ENCODE assay signal across 13 mouse cellular contexts in the genomic region with DNA sequence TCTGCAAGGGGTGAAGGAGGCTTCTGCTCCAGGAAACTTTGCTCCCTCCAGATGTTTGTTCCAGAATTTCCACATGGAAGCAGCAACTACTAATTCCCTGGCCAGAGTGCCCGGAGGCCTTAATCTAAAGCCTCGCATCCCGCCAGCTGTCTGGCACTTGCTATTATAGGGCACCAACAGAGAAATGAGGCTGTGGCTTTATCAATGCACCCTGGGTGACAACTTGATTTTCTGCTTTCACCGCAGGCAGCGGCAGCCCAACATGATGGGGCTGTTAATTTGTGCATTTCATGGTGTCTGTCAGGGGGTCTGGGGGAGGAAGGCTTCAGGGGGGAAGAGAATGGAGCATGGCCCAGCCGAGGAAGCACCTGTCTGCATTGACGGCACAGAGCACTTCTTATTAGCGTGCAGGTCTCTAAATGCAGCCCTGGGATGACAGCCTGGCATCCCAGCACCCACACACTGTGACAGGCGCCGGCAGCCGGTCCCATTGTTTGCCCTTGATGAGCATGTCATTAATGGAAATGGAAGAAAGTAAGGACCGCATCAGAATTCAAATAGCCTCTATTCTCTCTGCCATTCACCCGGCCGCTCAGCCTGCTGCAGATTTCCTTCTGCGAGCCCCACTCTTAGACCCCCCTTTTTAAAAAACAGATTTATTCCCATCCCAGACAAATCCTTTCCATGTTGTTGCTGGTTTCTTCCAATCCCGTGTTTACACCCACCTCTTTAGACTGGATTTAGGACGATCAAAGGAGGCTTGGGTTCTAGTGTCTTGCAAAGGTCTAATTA.
DNase-seq lines count a peak whose midpoint lies in the region; ATAC-seq and TF ChIP-seq lines count a peak whose summit lies in the region.
"Had no signal": no experiment of that assay in that cellular context is flagged by ENCODE, and none has a peak within 500 bp of the region (broad histone marks: within the 10 kb centered on the region; RNA-seq: fewer than 3 reads in every experiment).

No protein-coding gene starts in this region.

- H3K4me3 ChIP-seq in embryonic facial prominence, embryonic 14.5 days (ENCODE audit: low read depth, low read length): no peak overlapping the region
- H3K4me3 ChIP-seq in hindbrain, embryonic 14.5 days (replicated peaks; ENCODE audit: low read length): no peak overlapping the region
- H3K4me3 ChIP-seq in gastrocnemius, adult 2 months: no peak overlapping the region
- H3K4me3 ChIP-seq: heart, embryonic 13.5 days; limb, embryonic 15.5 days; myocyte had no signal

- H3K9ac ChIP-seq in embryonic facial prominence, embryonic 14.5 days (ENCODE audit: low read depth, low read length): no peak overlapping the region
- H3K9ac ChIP-seq in hindbrain, embryonic 14.5 days: no peak overlapping the region
- H3K9ac ChIP-seq: heart, embryonic 13.5 days; limb, embryonic 15.5 days had no signal

- no peak overlapping the region for H3K27ac ChIP-seq in embryonic facial prominence, embryonic 14.5 days (replicated peaks; ENCODE audit: low read depth, low read length)
- H3K27ac ChIP-seq in hindbrain, embryonic 14.5 days: peak overlapping the region; percentile 8; the same call in 1 of the 2 replicates
- no peak overlapping the region for H3K27ac ChIP-seq in gastrocnemius, adult 2 months
- H3K27ac ChIP-seq: heart, embryonic 13.5 days; limb, embryonic 15.5 days had no signal

- DNase-seq in ZHBTc4 (ENCODE audit: low read depth, low spot score): peak; percentile 71
- DNase-seq in embryonic facial prominence, embryonic 14.5 days (ENCODE audit: low spot score): no peak
- DNase-seq in hindbrain, embryonic 14.5 days (ENCODE audit: low spot score): no peak
- peak; percentile 27 for DNase-seq in neural tube, embryonic 10.5 days (ENCODE audit: extremely low spot score, low spot score)
- DNase-seq in cerebellum, postnatal 25 days: no peak
- DNase-seq in adrenal gland, postnatal 4 days (ENCODE audit: low spot score in 2 of 2): no peak
- DNase-seq in gastrocnemius, adult 2 months: no peak
- DNase-seq: right cerebral cortex, postnatal 14 days had no signal

- no peak for TF ChIP-seq CTCF in gastrocnemius, adult 2 months (IDR thresholded peaks at IDR 0.05)

- no peaks in the 10 kb centered on the region for H3K9me3 ChIP-seq in embryonic facial prominence, embryonic 14.5 days (ENCODE audit: control insufficient read depth, low read length)
- no peaks in the 10 kb centered on the region for H3K9me3 ChIP-seq in hindbrain, embryonic 14.5 days (ENCODE audit: control insufficient read depth, low read length)
- H3K9me3 ChIP-seq: heart, embryonic 13.5 days; limb, embryonic 15.5 days had no signal

- whole genome bisulfite sequencing in embryonic facial prominence, embryonic 14.5 days: 13% methylated on average over 17 of the region's 17 CpGs
- 6% methylated on average over 17 of the region's 17 CpGs for WGBS in hindbrain, embryonic 14.5 days

- intact Hi-C loops in gastrocnemius, adult 2 months (cut with DNase I): no loop called here

- 0 out of 2 replicates have a peak, but pooled peaks have one; percentile 30 for ATAC-seq in embryonic facial prominence, embryonic 14.5 days (ENCODE audit: low read depth)
- peak; percentile 87 for ATAC-seq in hindbrain, embryonic 14.5 days (ENCODE audit: low FRiP score)
- ATAC-seq in megakaryocyte-erythroid progenitor cell, adult 5-6 weeks (replicated peaks; ENCODE audit: low FRiP score, low TSS enrichment, poor library complexity, severe bottlenecking): no peak
- ATAC-seq: intestine, embryonic 16.5 days had no signal

- H3K4me1 ChIP-seq in embryonic facial prominence, embryonic 14.5 days (ENCODE audit: control insufficient read depth, insufficient read depth, low read length): no peaks in the 10 kb centered on the region
- peaks cover 24% of the 10 kb centered on the region for H3K4me1 ChIP-seq in hindbrain, embryonic 14.5 days (replicated peaks; ENCODE audit: control insufficient read depth, insufficient read depth, low read length)

- H3K36me3 ChIP-seq in embryonic facial prominence, embryonic 14.5 days (ENCODE audit: control insufficient read depth, insufficient read depth, low read length): no peaks in the 10 kb centered on the region
- H3K36me3 ChIP-seq in hindbrain, embryonic 14.5 days (replicated peaks; ENCODE audit: control insufficient read depth, insufficient read depth): no peaks in the 10 kb centered on the region
- H3K36me3 ChIP-seq: heart, embryonic 13.5 days; limb, embryonic 15.5 days had no signal

- no peak overlapping the region for H3K4me2 ChIP-seq in embryonic facial prominence, embryonic 14.5 days (ENCODE audit: low read depth, low read length)
- H3K4me2 ChIP-seq in hindbrain, embryonic 14.5 days (replicated peaks): peak overlapping the region; percentile 27; the same call in 1 of the 2 replicates
- H3K4me2 ChIP-seq: heart, embryonic 13.5 days; limb, embryonic 15.5 days had no signal

- H3K27me3 ChIP-seq in embryonic facial prominence, embryonic 14.5 days (replicated peaks; ENCODE audit: control insufficient read depth, insufficient read depth, low read length): peaks cover 17% of the 10 kb centered on the region
- H3K27me3 ChIP-seq in hindbrain, embryonic 14.5 days (ENCODE audit: control insufficient read depth, insufficient read depth, low read length): peaks cover 96% of the 10 kb centered on the region

Comparison
In these comparisons a context has a peak if more than half of its experiments do, and no peak if none do; other contexts are left out.
1. DNase-seq: peak in ZHBTc4 (single experiment) and neural tube, embryonic 10.5 days (single experiment); none in embryonic facial prominence, embryonic 14.5 days (single experiment), hindbrain, embryonic 14.5 days (single experiment), cerebellum, postnatal 25 days (0 of 2), adrenal gland, postnatal 4 days (0 of 2) and gastrocnemius, adult 2 months (single experiment).